Mouse (Mus musculus) erythroblast, embryonic 14.5 days (primary cell): ENCODE data around the gene Cmc4. TPM values are rescaled to one million over a fixed set of nuclear protein-coding genes. Genes with fewer than 3 reads are reported as not detected.

Source experiments
- H3K27me3 ChIP-seq: 2 replicates; pipeline ENCODE4 v1.6.1; 2012; ENCODE audit warnings: inconsistent platforms; ENCODE audit not compliant: control insufficient read depth
- H3K36me3 ChIP-seq: 2 replicates; pipeline ENCODE4 v1.6.1; 2012; ENCODE audit warnings: mild to moderate bottlenecking, inconsistent platforms; ENCODE audit not compliant: control insufficient read depth
- H3K4me1 ChIP-seq: 2 replicates; pipeline ENCODE4 v1.6.1; 2012; ENCODE audit warnings: inconsistent platforms; ENCODE audit not compliant: control insufficient read depth
- H3K4me3 ChIP-seq: replicated peaks from 2 replicates; pipeline ENCODE3; 2012; ENCODE audit warnings: moderate library complexity, mild to moderate bottlenecking, inconsistent platforms
- H3K9me3 ChIP-seq: 2 replicates; pipeline ENCODE4 v1.6.1; 2012; ENCODE audit warnings: low read length, inconsistent platforms, mixed read lengths; ENCODE audit not compliant: control insufficient read depth
- GATA1 ChIP-seq: IDR thresholded peaks from 2 replicates; pipeline ENCODE4 v1.6.1; 2012; ENCODE audit warnings: low read length, inconsistent platforms, mixed read lengths
- TAL1 ChIP-seq: IDR thresholded peaks from 3 replicates; pipeline ENCODE4 v1.6.1; 2012; ENCODE audit warnings: low read length, inconsistent platforms, mixed read lengths
- polyA plus RNA-seq: library from polyadenylated mRNA; stranded (reverse); fragments of >175 nt; gene quantifications from 2 replicates; pipeline ENCODE4 v1.2.3, GENCODE M21; 2012

Gene Cmc4
- polyA plus RNA-seq: 0.35 and 0.84 TPM in 2 replicates

DNA sequence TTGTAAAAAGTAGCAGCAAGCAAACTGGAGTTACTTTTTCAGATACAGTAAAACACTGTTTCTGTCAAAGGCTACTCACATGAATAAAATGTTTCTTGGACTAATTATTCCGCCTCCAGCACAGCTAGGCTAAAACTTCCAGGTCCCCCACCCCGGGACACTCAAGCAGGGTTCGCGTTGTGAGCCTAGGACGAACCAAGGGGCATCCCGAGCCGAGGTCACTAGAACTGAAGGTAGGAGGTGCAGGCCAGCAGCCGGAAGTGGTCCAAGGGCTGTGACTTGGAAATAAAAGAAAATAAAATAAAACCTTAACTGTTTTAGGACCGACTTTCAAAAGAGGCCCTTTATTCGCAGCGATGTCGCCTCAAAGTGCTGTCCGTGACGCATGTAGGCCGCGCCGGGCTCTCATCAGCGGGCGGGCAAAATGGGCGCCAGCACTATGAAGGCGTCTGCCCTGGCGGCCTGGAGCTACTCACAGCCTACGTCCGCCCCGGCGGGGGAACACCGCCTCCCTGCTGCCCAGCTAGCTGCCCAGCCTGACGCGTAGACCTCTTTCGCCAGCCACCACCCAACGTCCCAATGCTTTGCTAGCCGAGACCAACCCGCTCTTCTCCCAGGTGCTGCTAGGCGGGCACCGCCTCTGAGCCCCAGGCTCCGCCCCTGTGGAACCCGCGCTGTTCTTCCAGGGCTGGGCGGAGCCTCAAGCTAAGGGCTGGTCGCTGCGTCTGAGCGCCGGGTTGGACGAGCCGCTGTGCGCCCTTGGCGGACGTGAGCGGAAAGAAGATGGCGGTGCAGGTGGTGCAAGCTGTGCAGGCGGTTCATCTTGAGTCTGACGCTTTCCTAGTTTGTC is at the start of gene Cmc4, which contains the start of the genes Mtcp1 and Brcc3:
Gene Cmc4 (minus strand): TSS at position 649 of the 850 bp plus-strand sequence.
Gene Mtcp1 (minus strand): TSS at position 653 of the 850 bp plus-strand sequence.
Gene Brcc3 (plus strand): TSS at position 693 of the 850 bp plus-strand sequence.
- Histone ChIP-seq H3K9me3 (peaks cover 4% of the 10 kb centered on the region; the same call in 1 of the 2 replicates), H3K4me3 (peak within 1 kb of the TSS; percentile 83), H3K36me3 (peaks cover 17% of the 10 kb centered on the region), H3K27me3 (peaks cover 6% of the 10 kb centered on the region), H3K4me1 (peaks cover 13% of the 10 kb centered on the region)
- TF ChIP-seq TAL1 (no peak), GATA1 (no peak)

DNA sequence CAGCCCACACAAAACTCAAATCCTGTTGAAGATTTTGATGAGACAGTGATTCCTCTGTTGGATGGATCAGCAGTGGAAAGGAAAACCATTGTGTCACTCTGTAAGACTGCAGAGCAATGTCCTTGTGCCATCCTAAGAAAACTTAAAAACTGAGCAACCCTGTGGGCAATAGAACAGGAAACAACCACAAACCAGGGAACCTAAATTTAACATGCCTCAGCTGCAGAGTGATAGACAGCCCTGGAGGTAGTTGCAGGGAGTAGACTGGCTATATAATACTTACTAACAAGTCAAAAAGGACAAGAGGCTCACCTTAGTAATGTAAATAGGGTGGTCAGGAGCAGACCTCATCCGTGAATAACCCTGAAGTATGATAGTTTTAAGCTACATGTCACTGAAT is 38.2 kb upstream of the Cmc4 start:
- H3K4me3 ChIP-seq: no peak overlapping the region
- H3K9me3 ChIP-seq: no peaks in the 10 kb centered on the region
- no peaks in the 10 kb centered on the region for H3K4me1 ChIP-seq
- TF ChIP-seq TAL1 (no peak), GATA1 (no peak)
- peaks cover 30% of the 10 kb centered on the region for H3K36me3 ChIP-seq
- no peaks in the 10 kb centered on the region for H3K27me3 ChIP-seq

DNA sequence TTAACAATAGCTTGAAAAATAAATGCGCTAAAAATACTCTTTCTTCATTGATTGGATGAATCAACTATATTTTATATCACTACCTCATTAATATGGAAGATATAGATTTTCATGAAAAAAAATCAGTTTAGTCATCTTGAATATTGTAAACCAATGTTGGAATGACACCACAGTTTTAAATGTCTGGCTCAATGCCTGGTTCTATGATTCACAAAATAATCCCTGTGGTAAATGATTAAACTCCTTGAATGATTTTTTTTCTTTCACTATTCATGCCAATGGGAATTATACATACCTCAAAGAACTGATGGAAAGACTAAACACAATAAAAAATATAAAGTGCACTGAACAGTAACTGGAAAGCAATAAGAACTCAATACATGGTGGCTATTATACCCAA is 6.7 kb downstream of the Cmc4 start:
- H3K4me1 ChIP-seq: peaks cover 7% of the 10 kb centered on the region
- H3K36me3 ChIP-seq: peaks cover 28% of the 10 kb centered on the region
- H3K4me3 ChIP-seq: no peak overlapping the region
- H3K27me3 ChIP-seq: no peaks in the 10 kb centered on the region
- no peaks in the 10 kb centered on the region for H3K9me3 ChIP-seq
- TF ChIP-seq GATA1: no peak
- no peak for TF ChIP-seq TAL1

DNA sequence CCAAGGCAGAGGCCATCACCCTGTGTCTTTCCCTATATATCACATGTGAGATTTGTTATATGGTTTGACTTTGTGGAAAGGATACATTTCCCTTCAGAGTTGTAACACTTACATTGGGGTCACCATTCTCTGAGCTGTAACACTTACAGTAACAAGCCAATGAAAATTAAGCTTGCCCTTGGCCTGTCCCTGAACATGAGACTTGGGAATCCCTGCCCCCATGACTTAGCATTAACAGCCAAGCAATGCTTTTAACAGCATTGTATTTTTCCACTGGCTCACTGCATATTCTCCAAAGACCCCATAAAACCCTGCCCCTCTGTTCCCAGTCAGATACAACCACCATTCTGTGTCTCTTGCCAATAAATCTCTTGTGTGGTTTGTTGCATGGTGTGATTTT is 13.0 kb downstream of the Cmc4 start:
- H3K36me3 ChIP-seq: peaks cover 22% of the 10 kb centered on the region
- H3K27me3 ChIP-seq: no peaks in the 10 kb centered on the region
- peaks cover 22% of the 10 kb centered on the region for H3K4me1 ChIP-seq
- TF ChIP-seq TAL1 (no peak), GATA1 (no peak)
- H3K4me3 ChIP-seq: no peak overlapping the region
- H3K9me3 ChIP-seq: no peaks in the 10 kb centered on the region

DNA sequence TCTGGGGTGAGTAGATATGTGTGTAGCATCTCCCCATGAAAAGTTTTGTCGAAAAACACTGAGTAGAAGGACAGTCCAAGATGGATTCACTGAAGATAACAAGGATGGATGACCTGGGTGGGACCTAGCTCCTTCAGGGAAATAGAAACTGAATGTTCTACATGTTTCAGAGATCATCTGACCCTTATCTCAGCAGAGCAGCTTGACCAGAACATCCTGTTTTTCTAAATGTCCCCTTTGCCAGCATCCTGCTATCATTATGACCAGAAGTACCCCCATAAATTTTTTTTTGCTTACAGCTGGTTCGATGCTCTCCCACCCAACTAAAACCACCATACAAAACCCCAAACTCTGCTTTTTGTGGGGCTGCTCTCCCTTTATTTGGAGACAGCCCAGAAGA is 13.7 kb downstream of the Cmc4 start:
- Histone ChIP-seq H3K36me3 (peaks cover 22% of the 10 kb centered on the region), H3K4me1 (peaks cover 22% of the 10 kb centered on the region), H3K9me3 (no peaks in the 10 kb centered on the region), H3K27me3 (no peaks in the 10 kb centered on the region), H3K4me3 (no peak overlapping the region)
- peak; percentile 59 for TF ChIP-seq TAL1
- TF ChIP-seq GATA1: peak; percentile 47

DNA sequence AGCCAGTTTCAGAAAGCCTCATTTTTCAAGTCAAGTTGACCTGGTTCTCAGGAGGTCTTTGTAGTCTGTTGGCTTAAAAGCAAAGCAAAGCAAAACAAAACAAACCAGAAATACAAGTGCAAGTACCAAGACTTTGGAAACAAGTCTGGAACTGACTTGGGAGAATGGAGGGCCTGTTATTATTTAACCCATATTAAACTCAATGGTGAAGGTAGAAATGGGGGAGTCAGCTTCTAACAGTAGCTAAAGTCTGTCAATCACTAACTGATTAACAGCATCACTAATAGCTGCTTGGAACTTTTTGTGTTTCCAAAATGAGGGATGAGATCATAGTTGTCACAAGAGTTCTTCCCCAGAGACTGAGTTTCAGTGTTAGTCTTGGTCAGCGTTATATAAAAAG is 16.9 kb downstream of the Cmc4 start:
- peaks cover 22% of the 10 kb centered on the region for H3K4me1 ChIP-seq
- H3K9me3 ChIP-seq: no peaks in the 10 kb centered on the region
- H3K36me3 ChIP-seq: peaks cover 22% of the 10 kb centered on the region
- no peak overlapping the region for H3K4me3 ChIP-seq
- H3K27me3 ChIP-seq: no peaks in the 10 kb centered on the region
- TF ChIP-seq TAL1: no peak

DNA sequence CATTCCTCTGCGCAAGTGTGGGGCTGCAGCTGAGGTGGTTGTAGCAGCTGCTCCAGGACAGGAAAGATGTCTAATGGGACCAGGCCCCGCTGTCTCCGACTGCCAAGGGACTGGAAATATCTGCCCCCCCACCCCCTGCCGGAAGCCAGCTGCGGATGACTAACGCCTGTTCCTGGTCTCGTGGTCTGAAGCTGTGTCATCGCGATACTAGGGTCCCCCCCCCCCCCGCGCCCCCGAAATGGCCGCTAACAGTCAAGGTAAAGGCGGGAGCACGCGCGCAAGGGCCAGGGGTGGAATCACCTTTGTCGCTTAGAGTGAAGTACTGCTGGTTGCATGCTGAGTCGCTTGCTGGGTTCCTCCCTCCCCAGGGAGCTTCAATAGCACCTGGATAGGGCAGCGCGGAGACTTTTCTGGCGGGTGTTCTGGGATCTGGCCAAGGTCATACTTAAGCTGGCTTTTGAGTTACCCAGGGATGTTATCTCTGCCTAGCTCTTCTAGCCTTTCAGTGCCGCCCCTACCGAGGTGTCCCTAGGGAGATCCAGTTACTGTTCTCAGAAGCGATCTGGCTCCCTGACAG is 34.1 kb downstream of the Cmc4 start, which contains the start of the genes Fundc2 and F8:
Gene Fundc2 (plus strand): TSS at position 205 of the 577 bp plus-strand sequence.
Gene F8 (minus strand): TSS at position 421 of the 577 bp plus-strand sequence.
- TF ChIP-seq GATA1 (no peak), TAL1 (no peak)

DNA sequence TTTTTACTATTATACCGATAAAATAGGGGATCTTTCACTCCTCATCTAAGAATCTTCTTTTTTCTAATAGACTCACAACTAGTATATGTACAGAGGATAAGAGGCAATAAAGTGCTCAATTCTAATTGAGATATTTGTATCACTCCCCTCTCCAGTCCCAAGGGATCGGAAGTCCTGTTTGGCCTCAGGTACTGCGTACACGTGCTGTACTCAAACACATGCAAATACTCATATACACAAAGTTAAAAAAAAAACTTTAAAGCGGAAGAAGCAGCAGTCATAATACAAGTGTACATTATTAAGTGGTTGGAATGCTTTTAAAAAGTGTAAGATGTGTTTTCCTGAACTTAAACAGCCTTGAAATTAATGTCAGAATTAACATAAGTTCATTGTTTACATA is 34.7 kb downstream of the Cmc4 start:
- Histone ChIP-seq H3K36me3 (no peaks in the 10 kb centered on the region), H3K9me3 (no peaks in the 10 kb centered on the region), H3K27me3 (no peaks in the 10 kb centered on the region), H3K4me3 (peak overlapping the region; percentile 74), H3K4me1 (peaks cover 6% of the 10 kb centered on the region)
- TF ChIP-seq TAL1 (no peak), GATA1 (no peak)

More for the DNA sequence above, 34.1 kb downstream of the Cmc4 start, which contains the start of the genes Fundc2 and F8:
- H3K27me3 ChIP-seq: no peaks in the 10 kb centered on the region
- H3K4me1 ChIP-seq: peaks cover 6% of the 10 kb centered on the region
- peak within 1 kb of the TSS; percentile 74 for H3K4me3 ChIP-seq
- H3K9me3 ChIP-seq: no peaks in the 10 kb centered on the region
- peaks cover 4% of the 10 kb centered on the region for H3K36me3 ChIP-seq

DNA sequence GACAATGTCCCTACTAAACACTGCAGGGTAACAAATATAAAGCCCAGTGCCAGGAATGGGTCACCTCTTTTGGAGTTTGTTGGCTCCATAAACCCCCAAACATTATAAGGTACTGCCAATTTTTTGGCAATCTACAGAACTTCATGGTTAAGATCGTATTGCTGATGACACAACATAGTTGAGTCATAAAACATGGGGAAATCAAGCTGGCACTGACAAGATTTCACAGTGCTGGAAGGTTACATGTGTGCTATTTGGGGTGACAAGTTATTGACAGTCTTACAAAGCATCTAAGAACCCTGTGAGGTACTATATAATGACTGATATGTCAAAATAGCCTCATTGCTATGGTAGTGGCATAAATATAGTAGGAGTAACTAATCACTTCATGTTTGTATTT is 35.2 kb downstream of the Cmc4 start:
- no peaks in the 10 kb centered on the region for H3K9me3 ChIP-seq
- no peaks in the 10 kb centered on the region for H3K27me3 ChIP-seq
- H3K4me1 ChIP-seq: peaks cover 6% of the 10 kb centered on the region
- TF ChIP-seq GATA1 (no peak), TAL1 (no peak)
- no peak overlapping the region for H3K4me3 ChIP-seq
- H3K36me3 ChIP-seq: no peaks in the 10 kb centered on the region
